Mouse (Mus musculus) bone marrow, adult 2 months (tissue): Measurements from ENCODE around the gene Olfr794. TPM values are rescaled to one million over a fixed set of nuclear protein-coding genes. Genes with fewer than 3 reads are reported as not detected.

Source experiments
- H3K27ac ChIP-seq: fragments of 200-500 bp; 2 replicates; pipeline ENCODE4 v1.5.1; 2012; ENCODE audit warnings: low read depth, mild to moderate bottlenecking, control low read depth, inconsistent platforms, low read length; ENCODE audit not compliant: control insufficient read depth, poor library complexity, insufficient read depth
- H3K4me1 ChIP-seq: fragments of 200-500 bp; 2 replicates; pipeline ENCODE4 v1.6.1; 2011; ENCODE audit warnings: low read length; ENCODE audit not compliant: control insufficient read depth, insufficient read depth
- H3K4me3 ChIP-seq: fragments of 200-500 bp; replicated peaks from 2 replicates; pipeline ENCODE3; 2011; ENCODE audit warnings: mild to moderate bottlenecking, low read depth, low read length, control low read depth; ENCODE audit not compliant: control insufficient read depth
- CTCF ChIP-seq: fragments of 200-500 bp; IDR thresholded peaks from 2 replicates; pipeline ENCODE4 v1.5.1; 2011; ENCODE audit warnings: low read length, control low read depth; ENCODE audit not compliant: control insufficient read depth, insufficient read depth
- POLR2A ChIP-seq: fragments of 200-500 bp; IDR thresholded peaks from 2 replicates; pipeline ENCODE4 v1.6.1; 2011; ENCODE audit warnings: low read depth, mild to moderate bottlenecking, control low read depth, low read length, borderline replicate concordance; ENCODE audit not compliant: control insufficient read depth
- WGBS: fragments of 180-500 bp; shearing (Covaris S2); methylation state at CpG from one replicate; pipeline ENCODE4 v1.1.7; 2018; 5-methylcytosine and 5-hydroxymethylcytosine counted together
- polyA plus RNA-seq: library from polyadenylated mRNA; stranded (reverse); fragments of >200 nt; gene quantifications from 2 replicates; pipeline ENCODE4 v1.2.4, GENCODE M21; 2011; ENCODE audit warnings: low replicate concordance; ENCODE audit not compliant: missing spikeins, insufficient read depth, insufficient read length

The Olfr794 gene
- not detected in 2 replicates for polyA plus RNA-seq

- Histone ChIP-seq H3K4me1 (no peaks in the 10 kb centered on the region), H3K27ac (no peak within 1 kb of the TSS), H3K4me3 (no peak within 1 kb of the TSS)
- no peak for TF ChIP-seq CTCF
- 68% methylated on average over 2 of the region's 2 CpGs for WGBS
These were observed at the start of gene Olfr794 for GRCm38 (mm10) chr10:129567355-129567754. Gene Olfr794 (plus strand): TSS chr10:129567655.

- 69% methylated on average over 3 of the region's 3 CpGs for WGBS
- Histone ChIP-seq H3K27ac (no peak within 1 kb of the TSS), H3K4me1 (no peaks in the 10 kb centered on the region), H3K4me3 (no peak within 1 kb of the TSS)
- TF ChIP-seq POLR2A (no peak), CTCF (no peak)
These were observed 46.0 kb upstream of the Olfr794 start, which contains the start of gene Olfr791 for GRCm38 (mm10) chr10:129521492-129521891. Gene Olfr791 (plus strand): TSS chr10:129521792.

- no peak within 1 kb of the TSS for H3K4me3 ChIP-seq
- WGBS: 80% methylated on average over 1 of the region's 1 CpGs
- H3K4me1 ChIP-seq: no peaks in the 10 kb centered on the region
- H3K27ac ChIP-seq: no peak within 1 kb of the TSS
- TF ChIP-seq CTCF (no peak), POLR2A (no peak)
These were observed 28.6 kb upstream of the Olfr794 start, which contains the start of gene Olfr792 for GRCm38 (mm10) chr10:129538862-129539261. Gene Olfr792 (plus strand): TSS chr10:129539162.

GRCm38 (mm10) chr10:129549354-129549753 lies 18.1 kb upstream of the Olfr794 start:
- Histone ChIP-seq H3K27ac (no peak overlapping the region), H3K4me3 (no peak overlapping the region), H3K4me1 (no peaks in the 10 kb centered on the region)
- WGBS: 42% methylated on average over 1 of the region's 1 CpGs
- TF ChIP-seq POLR2A (no peak), CTCF (no peak)

GRCm38 (mm10) chr10:129577066-129577465 lies 9.6 kb downstream of the Olfr794 start:
- Histone ChIP-seq H3K4me3 (no peak overlapping the region), H3K27ac (no peak overlapping the region), H3K4me1 (no peaks in the 10 kb centered on the region)
- TF ChIP-seq CTCF: no peak
- no peak for TF ChIP-seq POLR2A
- 59% methylated on average over 1 of the region's 1 CpGs for WGBS

GRCm38 (mm10) chr10:129612470-129612869 lies 45.0 kb downstream of the Olfr794 start, which contains the start of gene Olfr796:
Gene Olfr796 (minus strand): TSS chr10:129612570.
- no peak for TF ChIP-seq POLR2A
- TF ChIP-seq CTCF: no peak
- 82% methylated on average over 1 of the region's 1 CpGs for WGBS
- H3K27ac ChIP-seq: no peak within 1 kb of the TSS
- H3K4me1 ChIP-seq: no peaks in the 10 kb centered on the region
- H3K4me3 ChIP-seq: no peak within 1 kb of the TSS

- H3K27ac ChIP-seq: no peak overlapping the region
- H3K4me1 ChIP-seq: no peaks in the 10 kb centered on the region
- TF ChIP-seq POLR2A: no peak
- no peak for TF ChIP-seq CTCF
- no peak overlapping the region for H3K4me3 ChIP-seq
- WGBS: 21% methylated on average over 1 of the region's 1 CpGs
These were observed 54.3 kb downstream of the Olfr794 start for GRCm38 (mm10) chr10:129621724-129622123.

Other genes starting within 250 kb of the Olfr794 start
- not detected in 2 replicates for gene Olfr780, start 249.5 kb upstream of the Olfr794 start, polyA plus RNA-seq
- gene Olfr781, start 238.8 kb upstream of the Olfr794 start, polyA plus RNA-seq: not detected in 2 replicates
- gene Olfr782, start 218.8 kb upstream of the Olfr794 start, polyA plus RNA-seq: not detected in 2 replicates
- gene Olfr784, start 183.6 kb upstream of the Olfr794 start, polyA plus RNA-seq: not detected in 2 replicates
- gene Olfr785, start 162.2 kb upstream of the Olfr794 start, polyA plus RNA-seq: not detected in 2 replicates
- gene Olfr786, start 140.3 kb upstream of the Olfr794 start, polyA plus RNA-seq: not detected in 2 replicates
- gene Olfr787, start 105.8 kb upstream of the Olfr794 start, polyA plus RNA-seq: 0.70 TPM in 1 of 2 replicates, not detected in the other
- gene Olfr788, start 96.7 kb upstream of the Olfr794 start, polyA plus RNA-seq: not detected in 2 replicates
- gene Olfr789, start 82.9 kb upstream of the Olfr794 start, polyA plus RNA-seq: not detected in 2 replicates
- not detected in 2 replicates for gene Olfr790, start 69.2 kb upstream of the Olfr794 start, polyA plus RNA-seq
- not detected in 2 replicates for gene Olfr791, start 45.9 kb upstream of the Olfr794 start, polyA plus RNA-seq
- gene Olfr792, start 28.5 kb upstream of the Olfr794 start, polyA plus RNA-seq: not detected in 2 replicates
- gene Olfr796, start 44.9 kb downstream of the Olfr794 start, polyA plus RNA-seq: not detected in 2 replicates
- not detected in 2 replicates for gene Olfr798, start 60.3 kb downstream of the Olfr794 start, polyA plus RNA-seq
- gene Olfr799, start 69.8 kb downstream of the Olfr794 start, polyA plus RNA-seq: not detected in 2 replicates
- not detected in 2 replicates for gene Olfr800, start 90.0 kb downstream of the Olfr794 start, polyA plus RNA-seq
- gene Olfr801, start 106.2 kb downstream of the Olfr794 start, polyA plus RNA-seq: not detected in 2 replicates
- gene Olfr802, start 120.5 kb downstream of the Olfr794 start, polyA plus RNA-seq: not detected in 2 replicates
- gene Olfr803, start 126.6 kb downstream of the Olfr794 start, polyA plus RNA-seq: not detected in 2 replicates
- gene Olfr804, start 135.6 kb downstream of the Olfr794 start, polyA plus RNA-seq: 0.35 TPM in 1 of 2 replicates, not detected in the other
- 0.61 TPM in 1 of 2 replicates, not detected in the other for gene Olfr805, start 161.7 kb downstream of the Olfr794 start, polyA plus RNA-seq
- gene Olfr806, start 174.3 kb downstream of the Olfr794 start, polyA plus RNA-seq: not detected in 2 replicates
- gene Olfr807, start 190.1 kb downstream of the Olfr794 start, polyA plus RNA-seq: not detected in 2 replicates
- not detected in 2 replicates for gene Olfr808, start 197.8 kb downstream of the Olfr794 start, polyA plus RNA-seq
- gene Olfr809, start 207.0 kb downstream of the Olfr794 start, polyA plus RNA-seq: not detected in 2 replicates
- not detected in 2 replicates for gene Olfr810, start 227.3 kb downstream of the Olfr794 start, polyA plus RNA-seq
- not detected in 2 replicates for gene Olfr811, start 236.7 kb downstream of the Olfr794 start, polyA plus RNA-seq